Mouse (Mus musculus) CH12.LX (cell line): Measurements from ENCODE around the gene Nfat5.

ENCODE experiments used
- CTCF ChIP-seq, 2 experiments: IDR thresholded peaks in 1 of 2; conservative IDR thresholded peaks in 1 of 2; 2 replicates each; pipeline ENCODE4 v1.5.1; 2011 to 2012; ENCODE audit warnings: low read depth in 2 of 2, low read length in 2 of 2, improper control_type of control experiment in 1 of 2, inconsistent platforms in 1 of 2, mild to moderate bottlenecking in 1 of 2, moderate library complexity in 1 of 2
- NRF1 ChIP-seq: IDR thresholded peaks from 2 replicates; pipeline ENCODE4 v1.6.1; 2014; ENCODE audit warnings: low read depth, mild to moderate bottlenecking, inconsistent platforms, low read length, improper control_type of control experiment, moderate library complexity

- no peak for TF ChIP-seq NRF1
- no peak for TF ChIP-seq CTCF (conservative IDR thresholded peaks at IDR 0.05 in 1 of 2, IDR thresholded peaks at IDR 0.05 in 1 of 2; ENCODE audit: low read depth in 2 of 2, low read length in 2 of 2)
Observed at GRCm38 (mm10) chr8:107382898-107383297, 89.6 kb downstream of the Nfat5 start.
